Mouse (Mus musculus) CD8-positive naive resting alpha-beta T cell, adult 2 months (primary cell): ENCODE data around the gene Itga7.

Source experiments
- DNase-seq, 2 experiments: peaks; one replicate each; pipeline ENCODE4 v3.0.0; 2022; ENCODE audit warnings: low read depth in 2 of 2, low spot score in 2 of 2

Gene Itga7

GRCm38 (mm10) chr10:128933976-128934721, 531 bp downstream of the Itga7 start:
- DNase-seq: no peak

DNA sequence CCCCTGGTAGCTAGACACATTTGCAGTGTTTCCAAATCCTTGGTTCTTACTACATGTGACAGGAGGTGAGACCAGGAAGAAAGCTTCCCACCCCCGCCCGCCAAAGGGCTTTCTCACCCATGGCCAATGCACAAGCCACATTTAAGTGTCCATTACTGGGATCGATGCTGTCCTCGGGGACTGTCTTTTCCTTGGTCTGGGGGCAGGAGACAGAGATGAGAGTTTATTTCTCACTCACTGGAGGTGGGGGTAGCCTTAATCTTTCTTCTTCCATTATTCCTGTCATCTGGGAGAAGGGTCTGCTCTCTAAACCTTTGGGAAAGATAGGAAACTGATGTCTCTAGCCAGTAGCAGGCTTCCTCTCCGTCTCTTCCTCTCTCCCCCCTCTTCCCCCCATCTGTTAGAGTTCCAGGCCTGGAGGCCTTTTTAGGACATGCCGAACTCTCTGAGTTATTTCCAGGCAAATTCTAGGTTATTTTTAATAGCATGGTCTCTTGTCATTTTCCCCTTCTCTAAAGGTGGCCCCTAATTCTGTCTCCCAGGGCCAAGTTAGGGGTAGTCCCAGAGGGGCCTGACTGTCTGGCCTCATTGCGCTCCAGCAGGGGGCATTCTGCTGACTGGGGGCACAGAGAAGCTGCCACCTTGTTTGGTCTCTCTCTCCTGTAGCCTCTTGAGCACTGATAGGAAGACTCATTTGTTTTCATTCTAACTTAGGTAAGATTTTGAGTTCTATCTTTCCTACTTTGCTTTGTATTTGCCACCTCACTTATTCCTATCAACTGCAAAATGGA, 1.6 kb downstream of the Itga7 start:
- no peak for DNase-seq

DNA sequence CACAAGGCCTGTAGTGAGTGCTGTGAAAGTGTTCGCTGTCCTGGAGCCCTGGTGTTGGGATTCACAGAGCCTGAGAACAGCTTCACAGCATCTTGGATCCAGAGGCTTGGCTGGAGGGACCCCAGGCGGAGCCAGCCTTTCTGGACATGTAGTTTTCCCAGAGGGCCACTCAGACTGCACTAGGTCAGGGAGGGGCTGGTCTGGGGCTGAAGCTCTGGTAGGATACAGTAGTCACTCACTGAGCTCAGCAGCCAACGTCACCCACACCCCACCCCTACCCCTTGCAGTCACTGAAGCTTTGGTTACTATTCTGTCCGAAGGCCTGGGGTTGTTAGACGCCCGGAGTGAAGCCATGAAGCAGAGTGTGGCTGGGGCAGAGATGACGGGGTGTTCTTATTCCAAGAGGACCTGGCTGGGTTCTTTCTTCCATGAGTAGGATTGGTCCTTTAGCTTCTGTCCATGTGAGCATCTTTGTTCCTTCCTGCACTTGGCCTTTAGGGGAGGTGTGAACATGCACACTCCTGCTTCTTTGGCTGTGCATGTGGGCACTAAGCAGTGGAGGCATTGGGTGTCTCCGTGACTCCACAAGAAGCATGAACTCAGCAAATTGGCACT, 2.3 kb downstream of the Itga7 start:
- no peak for DNase-seq

DNA sequence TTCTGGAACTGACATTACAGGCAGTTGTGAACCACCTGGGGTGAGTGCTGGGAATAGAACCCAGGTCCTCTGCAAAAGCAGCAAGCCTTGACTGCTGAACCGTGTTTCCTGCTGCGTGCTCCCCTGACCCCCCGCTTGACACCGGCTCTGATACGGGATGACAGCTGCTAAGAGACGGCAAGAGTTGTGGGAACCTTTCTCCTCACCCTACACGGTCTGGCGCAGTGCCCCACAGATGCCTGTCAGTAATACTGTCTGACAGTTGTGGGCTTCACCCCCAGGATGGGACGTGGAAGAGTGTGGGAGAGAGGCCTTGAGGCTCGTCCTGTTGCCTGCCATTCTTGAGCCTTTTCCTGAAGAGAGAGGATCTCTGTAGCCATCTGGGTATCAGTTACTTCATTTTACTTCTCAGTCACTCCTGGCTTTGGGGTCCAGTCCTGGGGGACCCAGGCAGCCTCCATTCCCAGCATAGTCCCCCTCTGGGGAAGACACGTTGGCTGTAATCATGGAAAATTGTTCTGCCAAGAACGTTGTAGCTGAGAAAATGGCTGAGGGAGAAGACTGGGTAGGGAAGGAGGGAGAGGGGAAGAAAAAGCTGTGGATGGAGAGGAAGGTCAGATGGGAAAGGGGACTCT, 4.3 kb downstream of the Itga7 start:
- no peak for DNase-seq

GRCm38 (mm10) chr10:128938457-128938856, 4.8 kb downstream of the Itga7 start:
- DNase-seq: no peak

DNA sequence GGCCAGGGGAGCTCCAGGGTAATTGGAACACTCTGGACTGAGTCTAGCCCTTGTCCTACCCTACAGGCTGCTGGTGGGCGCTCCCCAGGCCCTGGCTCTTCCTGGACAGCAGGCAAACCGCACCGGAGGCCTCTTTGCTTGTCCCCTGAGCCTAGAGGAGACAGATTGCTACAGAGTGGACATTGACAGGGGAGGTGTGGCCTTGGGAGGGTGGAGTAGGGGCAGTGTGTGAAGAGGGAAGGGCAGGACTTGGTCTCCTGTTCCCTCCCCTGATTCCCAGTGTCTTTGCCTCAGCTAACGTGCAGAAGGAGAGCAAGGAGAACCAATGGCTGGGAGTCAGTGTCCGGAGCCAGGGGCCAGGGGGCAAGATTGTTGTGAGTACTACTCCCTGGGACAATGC, 5.4 kb downstream of the Itga7 start:
- no peak for DNase-seq

GRCm38 (mm10) chr10:128940475-128941061, 7.0 kb downstream of the Itga7 start:
- DNase-seq: no peak

DNA sequence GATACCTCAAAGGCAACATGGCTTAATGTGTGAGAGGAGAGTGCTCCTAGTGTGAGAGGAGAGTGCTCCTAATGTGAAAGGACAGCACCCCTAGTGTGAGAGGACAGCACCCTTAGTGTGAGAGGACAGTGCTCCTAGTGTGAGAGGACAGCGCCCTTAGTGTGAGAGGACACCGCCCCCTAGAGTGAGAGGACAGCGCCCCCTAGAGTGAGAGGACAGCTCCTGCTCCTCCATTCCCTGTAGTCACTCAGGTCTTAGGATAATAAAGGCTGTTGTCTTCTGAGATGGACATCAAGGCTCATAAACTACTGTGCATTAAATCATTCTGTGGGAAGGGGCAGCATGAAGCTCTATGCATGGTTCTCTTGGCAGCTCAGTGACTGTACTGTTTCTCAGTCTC, 12.1 kb downstream of the Itga7 start:
- peak in 1 of 2 experiments; percentile 25 for DNase-seq

- DNase-seq: no peak
Measured at GRCm38 (mm10) chr10:128947496-128947895, 13.9 kb downstream of the Itga7 start.

- DNase-seq: no peak
Measured at GRCm38 (mm10) chr10:128950208-128950887, 16.7 kb downstream of the Itga7 start.

DNA sequence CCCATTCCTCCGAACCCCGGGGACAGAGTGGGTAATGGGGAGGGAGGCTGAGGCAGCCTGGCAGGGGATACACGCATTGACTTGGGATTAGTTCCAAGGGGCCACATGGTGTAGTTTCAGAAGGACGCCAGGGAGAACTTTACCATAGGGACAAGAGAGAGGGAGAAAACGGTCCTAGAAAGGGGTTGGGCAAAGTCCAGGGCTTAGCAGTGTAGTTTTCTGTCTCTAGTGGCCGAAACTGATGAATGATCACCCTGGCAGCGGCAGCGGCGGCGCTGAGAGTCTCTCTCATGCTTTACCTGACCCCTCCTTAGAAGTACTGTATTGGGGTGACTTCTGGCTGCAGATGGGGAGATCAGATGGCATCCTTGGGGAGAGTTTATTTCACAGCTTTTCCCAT, 24.7 kb downstream of the Itga7 start:
- DNase-seq: no peak

DNA sequence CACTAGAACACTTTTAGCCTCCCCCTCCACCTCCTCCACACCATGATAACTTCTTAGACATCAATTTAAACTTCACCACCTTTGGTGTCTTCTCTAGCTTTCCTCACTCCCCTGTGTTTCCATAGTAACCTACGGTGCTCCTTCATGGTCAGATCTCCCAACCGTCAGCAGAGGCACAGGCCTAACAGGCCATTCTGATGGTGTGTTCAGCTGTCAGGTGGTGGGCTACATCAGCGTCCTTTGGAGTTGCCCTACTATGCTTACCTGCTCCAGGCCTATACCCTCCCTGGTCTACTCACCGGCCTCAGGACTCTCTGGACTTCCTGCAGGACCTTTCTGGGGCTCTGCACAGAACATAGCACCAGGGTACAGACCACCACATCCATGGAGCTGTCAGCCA, 26.5 kb downstream of the Itga7 start:
- DNase-seq: no peak

- no peak for DNase-seq
Measured at GRCm38 (mm10) chr10:128960590-128961584, 27.3 kb downstream of the Itga7 start, which contains the start of gene Mettl7b. Gene Mettl7b, minus strand, starts transcription at chr10:128960988.

DNA sequence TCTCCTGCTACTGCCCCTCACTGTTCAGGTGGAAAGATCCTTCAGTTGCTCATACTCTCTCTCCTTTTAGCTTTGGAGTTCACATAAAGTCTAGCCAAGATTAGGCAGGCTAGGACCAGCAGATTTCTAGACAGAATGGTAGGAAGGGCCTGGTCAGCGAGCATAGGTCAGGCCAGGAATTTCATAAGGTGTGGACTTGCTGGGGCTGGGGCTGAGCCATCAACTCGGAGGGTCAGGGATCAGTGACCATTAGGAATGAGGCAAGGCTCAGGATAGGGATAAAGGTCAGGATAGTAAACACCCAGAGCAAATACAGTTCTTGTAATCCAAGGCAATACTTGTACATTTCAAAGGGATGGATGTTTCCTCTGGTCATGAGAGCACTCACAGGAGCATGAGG, 31.3 kb downstream of the Itga7 start:
- no peak for DNase-seq

GRCm38 (mm10) chr10:128965871-128966270, 32.3 kb downstream of the Itga7 start:
- DNase-seq: no peak

GRCm38 (mm10) chr10:128968341-128968749, 34.7 kb downstream of the Itga7 start:
- DNase-seq: no peak

DNA sequence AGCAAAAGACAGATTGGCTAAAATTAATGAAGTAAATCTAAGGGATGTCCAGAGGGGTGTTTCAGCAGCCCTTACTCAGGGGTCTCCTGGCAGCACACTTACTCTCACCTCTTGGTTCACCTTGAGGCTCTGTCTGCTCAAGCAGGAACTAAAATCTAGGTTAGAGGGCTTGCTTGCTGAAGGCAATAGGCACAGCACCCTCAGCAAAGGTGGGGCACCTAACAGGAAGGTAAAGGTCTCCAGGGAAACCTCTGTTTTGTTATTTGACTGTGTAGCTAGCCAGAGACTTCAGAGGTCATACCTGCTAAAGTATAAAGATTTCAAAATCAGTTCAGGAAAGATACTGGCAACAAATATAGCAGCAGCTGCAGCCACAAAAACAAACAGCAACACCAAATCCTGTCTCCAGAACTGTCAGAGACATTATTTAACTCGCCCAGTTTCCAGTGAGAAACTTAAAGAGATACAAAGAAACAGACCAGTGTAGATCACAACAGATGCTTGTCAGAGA, 37.2 kb downstream of the Itga7 start:
- DNase-seq: no peak

- no peak for DNase-seq
Measured at GRCm38 (mm10) chr10:128972841-128973240, 39.2 kb downstream of the Itga7 start.

DNA sequence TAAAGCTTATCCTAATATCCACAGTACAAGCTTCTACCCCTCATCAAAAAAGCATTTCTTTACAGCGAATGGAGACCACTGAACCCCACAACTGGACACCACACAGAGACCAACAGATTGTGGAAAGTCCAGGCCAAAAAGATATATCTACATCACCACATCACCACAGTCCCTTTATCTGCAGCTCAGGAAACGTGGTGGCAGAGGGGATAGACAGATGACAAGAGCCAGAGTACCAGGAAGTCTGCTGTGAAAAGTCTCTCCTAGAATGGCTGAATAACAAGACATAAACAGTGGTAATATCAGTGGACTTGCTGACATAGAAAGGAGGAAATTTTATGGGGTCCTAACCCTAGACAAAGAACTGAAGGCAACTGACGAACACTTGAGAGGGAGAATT, 42.8 kb downstream of the Itga7 start:
- no peak for DNase-seq
